Mouse (Mus musculus): ENCODE measurements around the gene Ubac2. TPM values are rescaled to one million over a fixed set of nuclear protein-coding genes. Genes with fewer than 3 reads are reported as not detected.
"Not testable (repeated sequence)": the region's sequence is repeated elsewhere in the genome, so short reads cannot be mapped to it uniquely, and the experiment has no call there.

Ubac2 gene
- polyA plus RNA-seq, 1 experiment from 2014 or later, result 52.4 TPM

DNA sequence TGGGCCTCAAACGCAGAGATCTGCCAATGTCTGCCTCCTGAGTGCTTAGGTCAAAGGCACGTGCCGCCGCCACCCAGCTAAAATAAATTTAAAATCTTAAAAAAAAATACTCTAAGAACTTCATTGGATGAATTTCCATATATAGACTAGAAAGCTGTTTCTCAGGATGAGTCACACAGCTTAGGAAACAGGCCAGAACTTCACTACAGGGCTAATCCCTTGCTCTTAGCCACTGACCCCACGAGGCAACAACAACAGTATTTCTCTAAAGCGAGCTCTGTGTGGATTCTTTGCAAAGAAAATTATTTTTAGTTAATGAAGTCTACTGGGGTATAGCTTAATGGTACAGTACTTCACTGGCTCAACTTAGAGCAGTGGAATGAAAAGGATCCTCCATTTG lies 183.0 kb downstream of the Ubac2 start:
- Histone ChIP-seq H3K27ac (replicated peaks) (no peak overlapping the region), H3K4me2 (no peak overlapping the region), H3K4me1 (peaks cover 5% of the 10 kb centered on the region; the same call in 1 of the 2 replicates), H3K27me3 (replicated peaks) (peaks cover 75% of the 10 kb centered on the region), H3K9ac (no peak overlapping the region), H3K4me3 (no peak overlapping the region), H3K36me3 (no peaks in the 10 kb centered on the region), H3K9me3 (no peaks in the 10 kb centered on the region)
- 82% methylated on average over 6 of the region's 6 CpGs for WGBS
- no peak for ATAC-seq (ENCODE audit: extremely low read depth, insufficient number of reproducible peaks, low FRiP score, low TSS enrichment)

DNA sequence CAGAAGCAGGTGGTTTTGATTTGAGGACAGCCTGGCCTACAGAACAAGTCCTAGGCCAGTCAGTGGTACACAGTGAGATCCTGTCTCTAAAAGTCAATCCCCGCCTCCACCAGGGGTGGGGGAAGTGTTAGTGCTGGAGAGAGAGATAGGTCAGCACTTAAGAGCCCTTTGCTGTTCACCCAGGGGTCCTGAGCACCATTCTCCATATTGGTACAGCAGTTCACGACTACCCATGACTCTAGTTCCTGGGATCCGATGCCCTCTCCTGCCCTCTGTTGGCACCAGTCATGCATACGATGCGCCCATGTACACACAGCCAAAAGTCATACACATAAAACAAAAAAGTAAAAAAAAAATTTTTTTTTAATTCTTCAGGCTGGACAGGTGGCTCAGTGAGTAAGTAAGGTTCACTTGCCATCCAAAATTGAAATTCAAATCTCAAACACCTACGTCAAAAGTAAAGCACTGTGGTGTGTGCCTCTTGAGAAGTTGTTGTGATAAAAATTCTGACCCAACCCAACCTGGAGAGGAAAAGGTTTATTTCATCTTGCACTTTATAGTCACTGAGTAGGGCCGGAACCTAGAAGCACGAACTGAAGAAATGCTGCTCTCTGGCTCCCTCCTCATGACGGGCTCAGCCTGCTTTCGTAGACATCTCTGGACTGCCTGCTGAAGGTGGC lies 184.1 kb downstream of the Ubac2 start:
- H3K27ac ChIP-seq (replicated peaks), result no peak overlapping the region
- WGBS, result 71% methylated on average over 10 of the region's 10 CpGs
- H3K4me1 ChIP-seq, result peaks cover 5% of the 10 kb centered on the region; the same call in 1 of the 2 replicates
- peaks cover 75% of the 10 kb centered on the region for H3K27me3 ChIP-seq (replicated peaks)
- no peak for ATAC-seq (ENCODE audit: extremely low read depth, insufficient number of reproducible peaks, low FRiP score, low TSS enrichment)
- H3K9me3 ChIP-seq, result no peaks in the 10 kb centered on the region
- H3K9ac ChIP-seq, result no peak overlapping the region
- no peak overlapping the region for H3K4me2 ChIP-seq
- H3K4me3 ChIP-seq, result no peak overlapping the region
- H3K36me3 ChIP-seq, result no peaks in the 10 kb centered on the region

DNA sequence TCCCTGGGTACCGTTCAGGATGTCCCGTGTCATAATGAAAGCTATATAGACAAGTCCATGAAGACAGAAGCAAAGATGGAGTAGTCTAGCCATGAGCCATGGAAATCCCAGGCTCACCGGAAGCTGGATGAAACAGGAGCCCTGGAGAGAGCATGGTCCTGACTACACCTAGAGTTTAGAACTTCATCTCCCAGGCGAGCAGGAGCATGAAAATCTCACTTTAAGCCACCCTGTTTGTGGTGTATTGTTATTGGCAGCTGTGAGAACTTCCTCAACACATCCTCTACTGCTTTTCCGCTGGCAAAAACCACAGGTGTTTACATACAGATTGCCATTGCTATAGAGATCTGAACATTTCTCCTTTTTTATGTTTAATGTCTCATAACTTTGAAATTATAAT lies 185.2 kb downstream of the Ubac2 start:
- no peak overlapping the region for H3K4me2 ChIP-seq
- peaks cover 72% of the 10 kb centered on the region for H3K27me3 ChIP-seq (replicated peaks)
- peaks cover 13% of the 10 kb centered on the region for H3K4me1 ChIP-seq
- no peak overlapping the region for H3K4me3 ChIP-seq
- no peak overlapping the region for H3K9ac ChIP-seq
- H3K27ac ChIP-seq (replicated peaks), result no peak overlapping the region
- no peaks in the 10 kb centered on the region for H3K36me3 ChIP-seq
- ATAC-seq (ENCODE audit: extremely low read depth, insufficient number of reproducible peaks, low FRiP score, low TSS enrichment), result no peak
- WGBS, result 73% methylated on average over 5 of the region's 5 CpGs
- no peaks in the 10 kb centered on the region for H3K9me3 ChIP-seq

DNA sequence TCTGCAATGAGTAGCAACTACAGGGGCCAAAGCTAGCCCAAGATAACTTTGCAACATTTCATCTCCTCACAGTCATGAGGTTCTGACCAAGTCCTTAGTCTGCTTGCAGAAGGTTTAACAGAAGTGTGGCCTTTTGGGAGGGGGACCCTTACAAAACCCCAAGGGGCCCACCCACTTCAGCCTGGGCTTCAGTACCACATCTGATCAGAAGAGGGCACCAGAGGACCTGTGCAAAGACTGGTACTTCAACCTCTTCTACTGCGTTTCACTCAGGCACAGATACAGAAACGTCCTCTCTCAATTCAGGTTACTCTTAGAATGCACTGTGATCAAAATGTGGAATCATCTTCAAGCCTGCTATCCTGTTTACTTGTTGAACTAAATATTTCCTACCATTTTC lies 186.1 kb downstream of the Ubac2 start:
- Histone ChIP-seq H3K9me3 (no peaks in the 10 kb centered on the region), H3K4me1 (peaks cover 23% of the 10 kb centered on the region), H3K27ac (replicated peaks) (no peak overlapping the region), H3K36me3 (no peaks in the 10 kb centered on the region), H3K9ac (no peak overlapping the region), H3K4me3 (no peak overlapping the region), H3K27me3 (replicated peaks) (peaks cover 66% of the 10 kb centered on the region), H3K4me2 (no peak overlapping the region)
- ATAC-seq (ENCODE audit: extremely low read depth, insufficient number of reproducible peaks, low FRiP score, low TSS enrichment), result no peak
- whole genome bisulfite sequencing, result 4% methylated on average over 2 of the region's 2 CpGs

DNA sequence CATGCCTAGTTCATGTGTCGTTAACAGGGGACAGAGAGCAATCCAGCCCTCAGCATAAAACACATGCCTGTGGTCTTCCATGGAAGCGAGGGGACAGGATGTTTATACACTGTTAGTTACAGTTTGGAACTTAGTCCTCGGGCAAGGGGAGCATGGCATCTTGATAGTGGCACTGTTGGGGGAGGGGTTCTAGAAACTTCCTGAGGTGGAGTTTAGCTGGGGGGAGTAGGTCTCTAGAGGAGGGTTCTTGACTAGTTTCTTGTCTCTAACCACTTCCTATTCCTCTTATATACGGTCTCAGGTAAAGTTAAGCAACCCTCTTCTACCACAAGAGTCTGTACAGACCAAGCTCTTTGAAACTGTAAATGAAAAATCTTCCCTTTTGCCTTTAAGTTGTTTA lies 187.8 kb downstream of the Ubac2 start:
- Histone ChIP-seq H3K9me3 (no peaks in the 10 kb centered on the region), H3K4me1 (peaks cover 27% of the 10 kb centered on the region), H3K27me3 (replicated peaks) (peaks cover 83% of the 10 kb centered on the region), H3K36me3 (no peaks in the 10 kb centered on the region), H3K27ac (replicated peaks) (no peak overlapping the region), H3K9ac (no peak overlapping the region), H3K4me3 (no peak overlapping the region), H3K4me2 (no peak overlapping the region)
- 57% methylated on average over 4 of the region's 4 CpGs for WGBS
- ATAC-seq (ENCODE audit: extremely low read depth, insufficient number of reproducible peaks, low FRiP score, low TSS enrichment), result no peak

DNA sequence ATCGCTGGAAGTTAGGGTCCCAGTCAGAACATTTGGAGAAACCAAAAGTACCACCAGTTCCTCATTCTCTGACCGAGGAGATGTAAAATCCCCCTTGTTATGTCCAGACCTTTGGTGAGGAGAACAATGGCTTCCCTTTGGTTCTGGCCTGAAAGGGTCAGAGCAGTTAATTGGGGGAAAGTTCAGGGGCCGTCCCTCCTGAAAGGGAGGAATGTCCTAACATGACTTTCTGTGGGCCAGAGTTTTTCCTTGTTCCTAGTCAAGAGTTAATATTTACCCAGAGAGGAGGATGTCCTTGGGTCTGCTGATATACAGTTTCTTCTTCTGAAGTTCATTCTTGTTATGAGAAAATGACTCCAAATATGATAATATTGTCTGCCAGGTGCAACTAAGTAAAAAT lies 189.6 kb downstream of the Ubac2 start:
- Histone ChIP-seq H3K27me3 (replicated peaks) (peaks cover 84% of the 10 kb centered on the region), H3K4me1 (peaks cover 27% of the 10 kb centered on the region)
- H3K9ac ChIP-seq; H3K4me2 ChIP-seq; H3K4me3 ChIP-seq; H3K27ac ChIP-seq (replicated peaks); ATAC-seq (ENCODE audit: extremely low read depth, insufficient number of reproducible peaks, low FRiP score, low TSS enrichment); H3K36me3 ChIP-seq; H3K9me3 ChIP-seq: not testable (repeated sequence)
- 67% methylated on average over 3 of the region's 3 CpGs for WGBS

DNA sequence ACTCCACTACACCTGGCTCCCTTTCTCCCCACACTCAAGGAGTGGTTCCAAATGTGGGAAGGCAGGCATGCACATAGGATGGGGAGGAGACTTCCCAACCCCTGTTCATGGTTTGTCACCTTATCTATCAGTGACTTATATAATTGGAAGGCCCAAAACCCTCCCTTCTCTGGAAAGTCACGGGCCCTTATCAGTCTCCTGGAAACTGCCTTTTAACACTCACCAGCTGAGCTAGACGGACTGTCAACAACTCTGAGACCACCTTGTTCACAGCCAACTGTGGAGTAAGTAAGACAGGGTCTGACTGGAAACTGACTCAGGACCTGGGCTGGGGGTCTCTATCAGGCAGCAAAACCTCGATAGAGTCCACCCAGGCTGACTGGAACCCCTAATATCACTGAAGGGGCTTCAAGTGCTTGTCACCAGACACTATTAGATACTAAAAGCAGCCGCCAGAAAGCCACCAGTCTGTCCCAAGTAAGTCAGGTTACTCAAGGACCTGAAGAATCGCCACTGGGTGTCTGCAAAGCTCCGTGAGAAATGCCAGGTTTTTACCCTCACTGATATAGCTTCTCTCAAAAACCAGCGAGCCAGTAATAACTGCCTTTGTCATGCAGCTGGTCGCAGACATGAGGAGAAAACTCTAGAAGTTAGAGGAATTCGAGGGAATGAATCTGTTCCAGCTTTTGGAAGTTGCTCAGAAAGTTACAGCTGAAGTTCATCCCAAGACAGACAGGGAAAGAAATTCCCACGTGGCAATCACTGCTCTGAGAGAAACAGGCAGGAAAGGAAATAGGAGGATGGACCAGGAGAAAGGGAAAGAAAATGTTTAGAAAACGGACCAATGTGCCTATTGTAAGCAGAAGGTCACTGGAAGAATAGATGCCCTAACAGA lies 190.6 kb downstream of the Ubac2 start:
- H3K4me2 ChIP-seq, result peak overlapping the region; percentile 48
- ATAC-seq (ENCODE audit: extremely low read depth, insufficient number of reproducible peaks, low FRiP score, low TSS enrichment), result peak; percentile 74; the same call in 1 of the 2 replicates
- H3K27ac ChIP-seq (replicated peaks), result peak overlapping the region; percentile 54

DNA sequence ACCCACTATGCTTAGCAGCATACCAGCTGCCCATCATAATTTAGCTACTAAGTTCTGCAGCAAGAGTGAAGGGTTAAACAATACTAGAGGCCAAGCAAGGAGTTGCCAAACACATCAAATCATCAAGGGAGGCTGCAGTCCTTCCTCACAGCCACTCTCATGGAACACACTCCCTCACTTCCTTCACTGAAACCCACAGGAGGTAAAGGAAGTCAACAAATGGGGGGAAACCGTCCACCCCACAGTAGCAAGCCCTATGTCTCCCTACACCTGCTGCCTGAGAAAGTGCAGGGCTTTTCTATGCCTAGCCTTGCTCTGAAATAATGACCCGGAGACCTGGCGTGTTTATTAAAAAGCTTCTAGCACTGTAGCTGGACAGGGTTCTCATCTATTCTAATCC lies 191.5 kb downstream of the Ubac2 start:
- Histone ChIP-seq H3K36me3 (no peaks in the 10 kb centered on the region), H3K4me2 (no peak overlapping the region), H3K4me1 (peaks cover 27% of the 10 kb centered on the region), H3K9ac (no peak overlapping the region), H3K9me3 (no peaks in the 10 kb centered on the region), H3K4me3 (no peak overlapping the region), H3K27ac (replicated peaks) (no peak overlapping the region), H3K27me3 (replicated peaks) (peaks cover 85% of the 10 kb centered on the region)
- 67% methylated on average over 3 of the region's 3 CpGs for WGBS
- no peak for ATAC-seq (ENCODE audit: extremely low read depth, insufficient number of reproducible peaks, low FRiP score, low TSS enrichment)

More for the DNA sequence above, 190.6 kb downstream of the Ubac2 start:
- H3K9ac ChIP-seq, result no peak overlapping the region
- 0 out of 2 replicates have a peak overlapping the region, but pooled peaks have one; percentile 4 for H3K4me3 ChIP-seq
- H3K9me3 ChIP-seq, result no peaks in the 10 kb centered on the region
- WGBS, result 14% methylated on average over 11 of the region's 11 CpGs
- H3K4me1 ChIP-seq, result peaks cover 27% of the 10 kb centered on the region
- H3K27me3 ChIP-seq (replicated peaks), result peaks cover 84% of the 10 kb centered on the region
- H3K36me3 ChIP-seq, result no peaks in the 10 kb centered on the region

Other genes starting within 250 kb of the Ubac2 start
- gene Dock9, start 80.8 kb upstream of the Ubac2 start, polyA plus RNA-seq (2015; fragmentation: Nextera tagmentation; extraction: Ambion mirVana), result 4.5 and 4.8 TPM in 2 replicates
- gene Gpr18, start 37.2 kb downstream of the Ubac2 start, polyA plus RNA-seq (2015; fragmentation: Nextera tagmentation; extraction: Ambion mirVana), result 0.13 TPM in 1 of 2 replicates, not detected in the other
- 2.3 and 2.5 TPM in 2 replicates for gene Gpr183, start 86.6 kb downstream of the Ubac2 start, polyA plus RNA-seq (2015; fragmentation: Nextera tagmentation; extraction: Ambion mirVana)
- gene Timm8a2, start 156.1 kb downstream of the Ubac2 start, polyA plus RNA-seq (2015; fragmentation: Nextera tagmentation; extraction: Ambion mirVana), result not detected in 2 replicates
- 115 and 124 TPM in 2 replicates for gene Tm9sf2, start 228.4 kb downstream of the Ubac2 start, polyA plus RNA-seq (2015; fragmentation: Nextera tagmentation; extraction: Ambion mirVana)